In the genomic region with DNA sequence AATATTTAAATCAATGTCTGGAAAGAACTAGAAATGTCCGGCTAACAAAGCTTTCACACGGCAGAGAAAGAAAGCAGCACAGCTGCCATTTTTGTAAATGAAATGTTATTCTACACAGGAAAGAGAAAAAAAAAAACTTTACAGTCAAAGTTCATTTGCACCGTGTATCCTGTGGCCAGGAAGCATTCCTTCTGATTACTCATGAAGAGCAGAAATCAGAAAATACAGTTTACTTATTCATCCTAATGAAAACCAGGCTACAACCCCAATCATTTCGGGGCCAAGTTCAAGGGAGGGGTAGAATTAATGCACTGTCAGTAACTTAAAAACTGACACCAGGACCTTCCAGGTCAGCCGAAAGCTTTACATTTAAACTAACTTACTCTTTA, we compare ENCODE assay signal across 7 mouse cellular contexts. TPM values are rescaled to one million over a fixed set of nuclear protein-coding genes. Genes with fewer than 3 reads are reported as not detected.
A peak's percentile ranks its signal among the peaks of the same experiment; 100 is the strongest.
DNase-seq lines count a peak whose midpoint lies in the region; ATAC-seq and TF ChIP-seq lines count a peak whose summit lies in the region.

No protein-coding gene starts in this region.

- H3K27me3 ChIP-seq in forebrain, embryonic 12.5 days = no peaks in the 10 kb centered on the region
- no peaks in the 10 kb centered on the region for H3K27me3 ChIP-seq in limb, embryonic 13.5 days
- H3K27me3 ChIP-seq in stomach, postnatal 0 days (ENCODE audit: control insufficient read depth, insufficient read depth, low read length) = no peaks in the 10 kb centered on the region

- ATAC-seq in forebrain, embryonic 12.5 days (ENCODE audit: low FRiP score) = no peak
- no peak for ATAC-seq in limb, embryonic 13.5 days (ENCODE audit: low FRiP score, low read depth)
- no peak for ATAC-seq in stomach, postnatal 0 days (ENCODE audit: low FRiP score, low TSS enrichment)

- H3K9ac ChIP-seq in forebrain, embryonic 12.5 days = peak overlapping the region; percentile 66; the same call in 1 of the 2 replicates
- peak overlapping the region; percentile 54 for H3K9ac ChIP-seq in limb, embryonic 13.5 days
- peak overlapping the region; percentile 99 for H3K9ac ChIP-seq in stomach, postnatal 0 days (ENCODE audit: low read length)

- TF ChIP-seq CTCF in stomach, postnatal 0 days (IDR thresholded peaks at IDR 0.05; ENCODE audit: low read depth) = no peak

- H3K9me3 ChIP-seq in forebrain, embryonic 12.5 days = no peaks in the 10 kb centered on the region
- no peaks in the 10 kb centered on the region for H3K9me3 ChIP-seq in limb, embryonic 13.5 days
- no peaks in the 10 kb centered on the region for H3K9me3 ChIP-seq in stomach, postnatal 0 days (ENCODE audit: control insufficient read depth, low read length)

- H3K4me2 ChIP-seq in forebrain, embryonic 12.5 days = peak overlapping the region; percentile 78
- peak overlapping the region; percentile 80 for H3K4me2 ChIP-seq in limb, embryonic 13.5 days (replicated peaks)
- H3K4me2 ChIP-seq in stomach, postnatal 0 days (replicated peaks; ENCODE audit: low read depth) = peak overlapping the region; percentile 79

- no peak overlapping the region for H3K27ac ChIP-seq in forebrain, embryonic 12.5 days
- H3K27ac ChIP-seq in limb, embryonic 13.5 days = peak overlapping the region; percentile 95; the same call in 1 of the 2 replicates
- peak overlapping the region; percentile 100 for H3K27ac ChIP-seq in stomach, postnatal 0 days (replicated peaks)

- DNase-seq in retina, embryonic 14.5 days (ENCODE audit: low spot score) = peak; percentile 13
- no peak for DNase-seq in retina, postnatal 1 day
- no peak for DNase-seq in stomach, postnatal 0 days (ENCODE audit: low spot score)
- no peak for DNase-seq in right cerebral cortex, postnatal 36 days (ENCODE audit: low spot score in 2 of 2)
- DNase-seq in adrenal gland, postnatal 36 days = no peak

- no peak for TF ChIP-seq EP300 in stomach, postnatal 0 days (optimal IDR thresholded peaks at IDR 0.05)

- peaks cover 36% of the 10 kb centered on the region for H3K4me1 ChIP-seq in forebrain, embryonic 12.5 days
- peaks cover 48% of the 10 kb centered on the region for H3K4me1 ChIP-seq in limb, embryonic 13.5 days
- H3K4me1 ChIP-seq in stomach, postnatal 0 days (replicated peaks; ENCODE audit: control insufficient read depth, insufficient read depth) = no peaks in the 10 kb centered on the region; the same call in 1 of the 2 replicates

- WGBS in forebrain, embryonic 12.5 days = 39% methylated on average over 5 of the region's 5 CpGs
- 12% methylated on average over 5 of the region's 5 CpGs for WGBS in limb, embryonic 13.5 days
- 3% methylated on average over 5 of the region's 5 CpGs for WGBS in stomach, postnatal 0 days

- no peaks in the 10 kb centered on the region for H3K36me3 ChIP-seq in forebrain, embryonic 12.5 days (replicated peaks)
- H3K36me3 ChIP-seq in limb, embryonic 13.5 days = no peaks in the 10 kb centered on the region
- H3K36me3 ChIP-seq in stomach, postnatal 0 days (ENCODE audit: control insufficient read depth, insufficient read depth, low read length) = no peaks in the 10 kb centered on the region; the same call in 1 of the 2 replicates

- H3K4me3 ChIP-seq in forebrain, embryonic 12.5 days (replicated peaks) = peak overlapping the region; percentile 56
- peak overlapping the region; percentile 60 for H3K4me3 ChIP-seq in limb, embryonic 13.5 days
- H3K4me3 ChIP-seq in stomach, postnatal 0 days (ENCODE audit: low read depth, low read length) = peak overlapping the region; percentile 85

RNA-seq across cellular contexts. Expression of a gene that starts 1.9 kb away (rescaled TPM):
- 18.6 and 20.4 TPM in 2 replicates for polyA plus RNA-seq in forebrain, embryonic 12.5 days (2016; fragmentation: Nextera tagmentation; extraction: Ambion mirVana)
- polyA plus RNA-seq in limb, embryonic 13.5 days (2015; fragmentation: Nextera tagmentation; extraction: Ambion mirVana) = 32.7 and 34.1 TPM in 2 replicates
- polyA plus RNA-seq in stomach, postnatal 0 days (2015; fragmentation: Nextera tagmentation; extraction: Ambion mirVana) = 125 and 144 TPM in 2 replicates
- total RNA-seq in adrenal gland, postnatal 36 days (2021) = 100 to 1,000 TPM; 120 to 130 TPM

RNA-seq across cellular contexts. Expression of a gene that starts 43.5 kb away (rescaled TPM):
- polyA plus RNA-seq in forebrain, embryonic 12.5 days (2016; fragmentation: Nextera tagmentation; extraction: Ambion mirVana) = 448 and 488 TPM in 2 replicates
- 344 and 364 TPM in 2 replicates for polyA plus RNA-seq in limb, embryonic 13.5 days (2015; fragmentation: Nextera tagmentation; extraction: Ambion mirVana)
- polyA plus RNA-seq in stomach, postnatal 0 days (2015; fragmentation: Nextera tagmentation; extraction: Ambion mirVana) = 116 and 127 TPM in 2 replicates
- 100 to 1,000 TPM; 389 to 435 TPM for total RNA-seq in adrenal gland, postnatal 36 days (2021)
